Mouse (Mus musculus) cerebellum, adult 18-20 months (tissue): Measurements from ENCODE around the gene Nedd4.

Source experiments
- DNase-seq, 2 experiments: peaks; one replicate each; pipeline ENCODE4 v3.0.0; 2021

Nedd4 gene

GRCm38 (mm10) chr9:72797136-72797621 lies 135.0 kb downstream of the Nedd4 start:
- DNase-seq: no peak
